Mouse (Mus musculus) monocyte, adult 5-6 weeks (primary cell): ENCODE results near the gene Otop2. TPM values are rescaled to one million over a fixed set of nuclear protein-coding genes. Genes with fewer than 3 reads are reported as not detected.

Source experiments
- ATAC-seq: fragments of 153-309, 156-312 bp; replicated peaks from 2 replicates; pipeline ENCODE4 v1.8.0; 2017; ENCODE audit warnings: mild to moderate bottlenecking; ENCODE audit not compliant: low TSS enrichment, insufficient number of reproducible peaks, severe bottlenecking, poor library complexity, low FRiP score
- total RNA-seq: library from RNA; stranded (forward); fragments of 200-1000, 200-491, 200-594 nt; gene quantifications from 3 replicates; pipeline ENCODE4 v1.2.3, GENCODE M21; 2017

Gene Otop2
- total RNA-seq, 1 experiment from 2014 or later: not detected

DNA sequence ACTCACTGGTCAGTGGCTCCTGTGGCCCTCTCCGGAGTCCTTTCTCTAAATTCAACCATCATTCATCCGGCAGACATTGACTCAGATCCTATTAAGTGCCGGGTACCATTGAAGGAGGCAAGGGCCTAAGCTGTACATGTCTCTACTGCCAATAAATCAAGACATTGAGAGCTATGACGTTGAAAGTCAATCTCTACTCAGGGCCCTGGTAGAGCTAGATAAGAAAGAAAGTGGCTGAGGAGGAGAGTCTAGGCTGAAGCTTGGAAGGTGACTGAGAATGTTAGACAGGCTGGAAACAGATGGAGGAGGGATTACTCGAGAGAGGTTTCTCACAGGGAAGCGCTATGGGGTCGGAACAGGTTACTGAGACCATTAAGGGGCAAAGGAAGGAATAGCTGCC, 63.4 kb downstream of the Otop2 start:
- no peak for ATAC-seq

DNA sequence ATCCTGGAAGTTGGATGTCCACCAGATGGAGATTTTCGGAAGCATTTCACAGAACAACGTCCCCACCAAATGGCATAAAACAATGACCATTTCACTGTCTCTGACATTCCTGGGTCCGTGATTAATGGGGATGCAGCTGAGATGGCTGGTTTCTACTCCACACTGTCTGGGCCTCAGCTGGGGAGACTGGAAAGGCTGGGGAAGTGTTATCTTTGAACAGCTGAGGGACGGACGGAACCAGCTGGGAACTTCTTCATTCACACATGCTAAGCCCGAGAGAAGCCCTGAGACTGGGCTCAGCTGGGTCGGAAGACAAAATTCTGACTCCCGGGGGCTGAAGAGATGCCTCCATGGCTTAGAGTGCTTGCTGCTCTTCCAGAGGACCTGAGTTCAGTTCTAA, 64.4 kb downstream of the Otop2 start:
- no peak for ATAC-seq

DNA sequence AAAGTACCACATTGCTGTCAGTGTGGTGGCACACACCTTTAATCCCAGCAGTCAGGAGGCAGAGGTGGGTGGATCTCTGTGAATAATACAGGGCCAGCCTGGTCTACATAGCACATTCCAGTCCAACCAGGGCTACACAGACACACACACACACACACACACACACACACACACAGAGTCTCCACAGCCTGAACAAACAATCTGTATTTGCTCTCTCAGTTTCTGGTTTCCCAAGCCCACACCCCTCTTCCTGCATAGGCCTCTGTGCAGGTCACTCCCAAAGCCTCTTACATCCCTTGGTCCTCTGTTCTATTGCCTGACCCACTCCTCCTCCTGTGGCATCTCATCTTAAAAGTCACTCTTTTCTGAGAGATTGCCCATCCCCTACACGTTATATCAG, 65.1 kb downstream of the Otop2 start:
- ATAC-seq: no peak

DNA sequence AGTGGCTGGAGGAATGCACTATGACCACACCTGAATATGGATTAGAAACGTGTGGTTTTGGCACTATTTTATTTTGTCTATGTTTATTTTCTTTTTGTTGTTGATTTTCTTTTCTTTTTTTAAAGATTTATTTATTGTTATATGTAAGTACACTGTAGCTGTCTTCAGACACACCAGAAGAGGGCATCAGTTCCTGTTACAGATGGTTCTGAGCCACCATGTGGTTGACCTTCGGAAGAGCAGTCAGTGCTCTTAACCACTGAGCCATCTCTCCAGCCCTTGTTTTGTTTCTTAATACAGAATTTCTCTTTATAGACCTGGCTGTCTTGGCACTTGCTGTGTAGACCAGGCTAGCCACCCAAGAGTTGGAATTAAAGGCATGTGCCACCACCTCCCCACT, 65.8 kb downstream of the Otop2 start:
- no peak for ATAC-seq

DNA sequence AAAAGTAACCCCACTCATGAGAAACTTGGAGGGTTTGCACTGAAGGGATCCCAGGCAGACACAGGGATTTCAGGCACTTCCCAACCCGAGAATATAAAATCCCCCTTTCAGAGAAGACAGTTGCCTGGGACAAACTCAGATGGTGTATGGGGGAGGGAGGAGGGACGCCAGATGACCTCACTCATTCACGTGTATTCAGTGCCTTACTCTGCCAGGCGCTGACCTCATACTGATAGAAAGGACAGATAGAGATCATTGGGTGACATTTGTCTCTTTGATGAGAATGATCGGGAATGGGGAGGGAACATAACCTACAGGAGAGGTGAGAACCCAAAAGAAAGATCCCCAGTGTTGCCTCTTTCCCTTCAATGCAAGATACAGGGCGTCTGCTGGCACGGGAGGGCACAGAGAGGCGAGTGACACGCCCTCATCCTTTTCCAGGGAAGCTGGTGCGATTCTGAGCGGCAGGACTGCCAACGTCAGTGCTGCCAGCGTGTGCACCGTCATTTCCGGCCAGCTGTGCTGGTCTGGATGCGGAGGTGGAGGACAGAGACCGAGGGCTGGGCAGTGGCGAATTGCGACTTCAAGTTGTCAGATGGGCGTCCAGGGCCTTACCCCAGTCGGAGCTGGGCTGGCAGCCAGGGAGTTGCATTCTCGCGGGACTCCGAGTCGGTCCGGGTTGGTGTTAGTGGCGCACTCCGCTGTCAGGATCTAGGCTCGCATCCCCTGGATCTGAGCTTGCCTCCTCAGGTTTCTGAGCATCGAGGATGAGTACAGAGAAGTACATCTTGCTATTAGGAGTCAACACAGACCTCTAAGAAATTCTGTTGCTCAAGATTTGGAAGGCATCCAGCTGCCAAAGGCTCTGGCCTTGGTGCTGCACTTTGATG, 67.1 kb downstream of the Otop2 start:
- ATAC-seq: 0 out of 2 replicates have a peak, but pooled peaks have one; percentile 20

DNA sequence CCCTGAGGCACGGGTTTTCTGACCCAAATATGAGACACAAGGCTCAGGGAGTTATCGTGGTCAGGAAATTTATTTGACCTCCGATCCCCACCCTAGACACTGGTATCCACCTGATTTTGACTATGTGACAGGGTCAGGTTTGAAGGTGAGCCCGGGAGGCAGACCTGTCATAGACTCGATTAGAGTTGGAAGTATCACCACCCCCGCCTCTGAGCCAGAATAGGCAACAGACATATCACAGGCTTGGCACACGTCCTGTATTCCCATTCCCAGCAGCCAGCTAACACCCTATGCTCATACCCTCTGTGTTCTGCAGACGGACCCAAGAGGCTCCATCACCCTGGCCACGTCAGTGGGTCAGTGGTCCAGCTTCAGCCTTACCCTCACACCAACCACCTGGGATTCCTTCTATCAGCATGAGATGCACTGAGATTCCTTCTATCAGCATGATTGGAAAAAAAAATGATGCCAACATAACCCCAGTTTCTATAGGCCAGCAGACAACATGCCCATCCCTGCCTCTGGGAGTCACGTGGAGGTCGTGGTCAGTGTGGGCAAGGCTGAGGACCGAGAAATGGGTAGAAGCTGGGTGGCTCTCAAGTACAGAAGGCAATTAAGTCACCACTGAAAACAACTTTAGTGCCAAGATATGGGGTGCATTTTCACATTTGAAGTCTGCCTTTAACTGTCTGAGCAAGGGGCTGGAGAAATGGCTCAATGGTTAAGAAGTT, 67.9 kb downstream of the Otop2 start:
- no peak for ATAC-seq

DNA sequence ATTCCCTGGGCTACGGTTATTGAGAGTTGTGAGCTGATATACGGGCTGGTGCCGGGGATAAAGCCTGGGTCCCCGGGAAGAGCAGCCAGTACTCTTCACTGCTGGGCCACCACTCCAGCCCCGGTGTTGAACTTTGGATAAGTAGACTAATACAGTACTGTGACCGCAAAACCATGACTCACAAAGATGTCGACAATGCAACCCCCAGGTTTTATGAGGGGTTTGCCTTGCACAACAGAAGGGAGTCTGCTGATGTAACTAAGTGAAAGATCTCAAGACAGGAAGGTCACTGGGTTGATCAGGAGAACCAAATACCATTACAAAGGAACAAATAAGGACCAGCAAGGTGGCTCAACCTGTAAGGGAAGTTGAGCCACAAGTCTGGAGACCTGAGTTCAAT, 69.8 kb downstream of the Otop2 start:
- no peak for ATAC-seq

DNA sequence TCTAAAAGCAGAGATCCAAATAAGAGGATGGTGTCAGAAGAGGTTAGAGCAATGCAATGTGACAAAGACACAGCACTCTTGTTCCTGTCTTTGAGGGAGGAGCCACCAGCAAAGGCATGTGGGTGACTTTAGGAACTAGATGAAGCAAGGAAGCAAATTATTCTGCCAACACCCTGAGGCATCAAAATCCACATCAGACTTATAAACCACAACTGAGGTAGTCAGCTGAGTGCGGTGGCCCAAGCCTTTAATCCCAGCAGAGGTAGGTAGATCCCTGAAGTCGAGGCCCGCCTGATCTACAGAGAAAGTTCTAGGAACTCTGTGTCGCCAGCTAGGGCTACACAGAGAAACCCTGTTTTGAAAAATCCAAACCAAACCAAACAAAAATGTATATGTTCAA, 70.3 kb downstream of the Otop2 start:
- no peak for ATAC-seq

DNA sequence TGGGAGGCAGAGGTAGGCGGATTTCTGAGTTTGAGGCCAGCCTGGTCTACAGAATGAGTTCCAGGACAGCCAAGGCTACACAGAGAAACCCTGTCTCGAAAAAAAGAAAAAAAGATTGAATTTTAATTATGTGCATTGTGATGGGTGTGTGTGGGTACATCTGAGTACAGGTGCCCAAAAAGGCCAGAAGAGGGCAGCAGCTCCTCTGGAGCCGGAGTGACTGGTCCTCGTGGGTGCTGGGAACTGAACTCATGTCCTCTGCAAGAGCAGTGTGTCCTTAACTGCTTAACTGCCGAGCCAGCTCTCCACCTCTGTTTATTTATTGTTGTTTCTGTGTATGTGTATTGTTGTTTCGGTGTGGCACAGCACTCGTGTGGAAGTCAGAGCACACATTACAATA, 70.9 kb downstream of the Otop2 start:
- ATAC-seq: no peak

DNA sequence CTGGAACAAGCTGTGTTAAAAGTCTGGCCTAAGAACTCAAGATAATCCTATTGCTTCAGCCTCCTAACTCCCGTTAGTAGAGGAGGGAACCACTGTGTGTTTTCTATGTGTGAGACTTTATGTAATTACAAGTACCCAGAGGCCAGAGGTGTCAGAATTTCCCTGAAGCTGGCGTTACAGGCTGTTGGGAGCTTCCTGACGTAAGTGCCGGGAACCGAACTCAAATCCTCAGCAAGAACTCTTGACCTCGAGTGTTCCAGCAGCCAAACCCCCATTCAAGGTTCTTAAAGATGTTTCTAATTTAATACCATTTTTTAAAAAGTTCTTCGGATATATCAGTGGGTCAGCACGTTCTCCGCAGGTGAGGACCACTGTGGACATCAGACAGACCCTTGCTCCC, 74.3 kb downstream of the Otop2 start:
- no peak for ATAC-seq

Other genes starting within 250 kb of the Otop2 start
- 160 to 198 TPM (median 162 TPM) in 3 replicates for gene Cd300e, start 245.0 kb upstream of the Otop2 start, total RNA-seq
- gene Rab37, start 215.7 kb upstream of the Otop2 start, total RNA-seq: 31.7 to 64.8 TPM (median 33.2 TPM) in 3 replicates
- gene Cd300lf, start 173.2 kb upstream of the Otop2 start, total RNA-seq: 20.4 to 32.5 TPM (median 25.8 TPM) in 3 replicates
- gene Slc9a3r1, start 143.8 kb upstream of the Otop2 start, total RNA-seq: 65.9 to 104 TPM (median 70.4 TPM) in 3 replicates
- gene Tmem104, start 119.7 kb upstream of the Otop2 start, total RNA-seq: 12.1 to 32.4 TPM (median 17.3 TPM) in 3 replicates
- 25.4 to 39.9 TPM (median 37.8 TPM) in 3 replicates for gene Nat9, start 119.3 kb upstream of the Otop2 start, total RNA-seq
- gene Grin2c, start 39.9 kb upstream of the Otop2 start, total RNA-seq: not detected in 3 replicates
- gene Fdxr, start 30.1 kb upstream of the Otop2 start, total RNA-seq: 8.4 to 14.8 TPM (median 11.7 TPM) in 3 replicates
- 0.11 to 0.78 TPM (median 0.38 TPM) in 3 replicates for gene Fads6, start 9.5 kb upstream of the Otop2 start, total RNA-seq
- gene Ush1g, start 14.9 kb downstream of the Otop2 start, total RNA-seq: not detected in 3 replicates
- gene Otop3, start 27.6 kb downstream of the Otop2 start, total RNA-seq: 0.39 TPM in 1 of 3 replicates, not detected in the others
- gene Hid1, start 60.6 kb downstream of the Otop2 start, total RNA-seq: 4.7 to 13.4 TPM (median 7.5 TPM) in 3 replicates
- gene Cdr2l, start 74.8 kb downstream of the Otop2 start, total RNA-seq: not detected in 3 replicates
- gene Mrpl58, start 96.6 kb downstream of the Otop2 start, total RNA-seq: 57.9 to 84.5 TPM (median 60.9 TPM) in 3 replicates
- gene Atp5h, start 112.8 kb downstream of the Otop2 start, total RNA-seq: 553 to 728 TPM (median 631 TPM) in 3 replicates
- 20.7 to 29.6 TPM (median 24.3 TPM) in 3 replicates for gene Kctd2, start 113.0 kb downstream of the Otop2 start, total RNA-seq
- gene Trim80, start 133.4 kb downstream of the Otop2 start, total RNA-seq: not detected in 3 replicates
- 0.39 TPM in 1 of 3 replicates, not detected in the others for gene Slc16a5, start 155.3 kb downstream of the Otop2 start, total RNA-seq
- 23.8 to 24.6 TPM (median 24.2 TPM) in 3 replicates for gene Armc7, start 168.5 kb downstream of the Otop2 start, total RNA-seq
- 154 to 190 TPM (median 179 TPM) in 3 replicates for gene Nt5c, start 184.7 kb downstream of the Otop2 start, total RNA-seq
- gene Jpt1, start 207.2 kb downstream of the Otop2 start, total RNA-seq: 230 to 253 TPM (median 234 TPM) in 3 replicates
- 356 to 417 TPM (median 357 TPM) in 3 replicates for gene Sumo2, start 229.1 kb downstream of the Otop2 start, total RNA-seq